ENCODE assay signal across 21 mouse cellular contexts in the genomic region with DNA sequence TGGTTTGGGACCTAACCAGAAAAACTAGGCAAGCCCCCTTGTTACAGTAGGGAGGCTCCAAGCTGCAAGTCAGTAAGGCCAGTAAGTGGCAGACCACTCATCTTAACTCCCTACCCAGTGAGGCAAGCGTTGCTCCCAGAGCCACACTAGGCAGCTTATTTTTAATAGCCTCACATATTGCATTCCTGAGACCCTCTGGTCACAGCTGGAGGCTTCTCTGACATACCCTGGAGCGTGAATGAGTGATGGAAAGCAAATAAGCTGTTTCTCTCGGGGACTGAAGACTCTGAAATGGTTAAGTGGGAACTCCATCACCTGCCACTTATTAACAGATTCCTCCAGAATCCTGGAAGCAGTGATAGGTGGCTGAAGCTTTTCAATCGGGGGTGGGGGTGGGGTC. TPM values are rescaled to one million over a fixed set of nuclear protein-coding genes. Genes with fewer than 3 reads are reported as not detected.
DNase-seq lines count a peak whose midpoint lies in the region; ATAC-seq lines count a peak whose summit lies in the region.
"Had no signal": no experiment of that assay in that cellular context is flagged by ENCODE, and none has a peak within 500 bp of the region (broad histone marks: within the 10 kb centered on the region; RNA-seq: fewer than 3 reads in every experiment).

No protein-coding gene starts in this region.

- H3K4me1 ChIP-seq in neural tube, embryonic 11.5 days (ENCODE audit: control insufficient read depth, insufficient read depth, low read length), result no peaks in the 10 kb centered on the region; the same call in 1 of the 2 replicates

- 32% methylated on average over 4 of the region's 4 CpGs for WGBS in neural tube, embryonic 11.5 days

- H3K27ac ChIP-seq in neural tube, embryonic 11.5 days (ENCODE audit: low read depth, low read length), result no peak overlapping the region
- H3K27ac ChIP-seq: embryonic facial prominence, embryonic 12.5 days; heart, embryonic 15.5 days; kidney, embryonic 15.5 days; limb, embryonic 15.5 days; stomach, embryonic 15.5 days had no signal

- no peak overlapping the region for H3K4me3 ChIP-seq in neural tube, embryonic 11.5 days (ENCODE audit: low read depth, low read length)
- H3K4me3 ChIP-seq: embryonic facial prominence, embryonic 12.5 days; erythroblast, embryonic 14.5 days; heart, embryonic 15.5 days; kidney, embryonic 15.5 days; limb, embryonic 15.5 days; stomach, embryonic 15.5 days had no signal

- DNase-seq in heart, adult 11 months, result peak; percentile 82
- DNase-seq in heart, adult 8-10 months (ENCODE audit: low spot score), result no peak
- peak; percentile 26 for DNase-seq in neural tube, embryonic 11.5 days (ENCODE audit: low spot score)
- DNase-seq in neural tube, embryonic 10.5 days (ENCODE audit: extremely low spot score, low spot score), result no peak
- DNase-seq in mesoderm, embryonic 11.5 days (ENCODE audit: low read depth, low spot score), result peak; percentile 49
- no peak for DNase-seq in frontal cortex, postnatal 14 days (ENCODE audit: low spot score in 2 of 2)
- DNase-seq: adrenal gland, postnatal 36 days; B cell, adult 2 months; cerebellum, adult 2 months; cerebellum, postnatal 36 days; heart, postnatal 4 days; lung, postnatal 10 days; thymus, adult 18-20 months had no signal

- H3K36me3 ChIP-seq in neural tube, embryonic 11.5 days (ENCODE audit: control insufficient read depth, insufficient read depth, low read length), result no peaks in the 10 kb centered on the region
- H3K36me3 ChIP-seq: embryonic facial prominence, embryonic 12.5 days; heart, embryonic 15.5 days; kidney, embryonic 15.5 days; limb, embryonic 15.5 days; stomach, embryonic 15.5 days had no signal

- H3K4me2 ChIP-seq in neural tube, embryonic 11.5 days (ENCODE audit: low read depth), result no peak overlapping the region
- H3K4me2 ChIP-seq: embryonic facial prominence, embryonic 12.5 days; heart, embryonic 15.5 days; kidney, embryonic 15.5 days; limb, embryonic 15.5 days; stomach, embryonic 15.5 days had no signal

- no peaks in the 10 kb centered on the region for H3K9me3 ChIP-seq in neural tube, embryonic 11.5 days (ENCODE audit: control insufficient read depth, low read length)
- H3K9me3 ChIP-seq: embryonic facial prominence, embryonic 12.5 days; heart, embryonic 15.5 days; kidney, embryonic 15.5 days; limb, embryonic 15.5 days; stomach, embryonic 15.5 days had no signal

- no peak overlapping the region for H3K9ac ChIP-seq in neural tube, embryonic 11.5 days (ENCODE audit: low read length)
- H3K9ac ChIP-seq: embryonic facial prominence, embryonic 12.5 days; heart, embryonic 15.5 days; kidney, embryonic 15.5 days; limb, embryonic 15.5 days; stomach, embryonic 15.5 days had no signal

- H3K27me3 ChIP-seq in neural tube, embryonic 11.5 days (ENCODE audit: control insufficient read depth, insufficient read depth, low read length), result no peaks in the 10 kb centered on the region
- H3K27me3 ChIP-seq: embryonic facial prominence, embryonic 12.5 days; heart, embryonic 15.5 days; kidney, embryonic 15.5 days; limb, embryonic 15.5 days; stomach, embryonic 15.5 days had no signal

- ATAC-seq in neural tube, embryonic 11.5 days (ENCODE audit: insufficient read depth, low FRiP score, low TSS enrichment), result no peak
- no peak for ATAC-seq in cerebellum, adult (ENCODE audit: insufficient number of reproducible peaks, low FRiP score, low TSS enrichment)
- ATAC-seq: intestine, embryonic 16.5 days had no signal

RNA-seq across cellular contexts. Expression of gene Dcp1a, which starts 53.5 kb away (rescaled TPM):
- total RNA-seq in heart, adult 8-10 months (2022), result 10 to 100 TPM in 2 of 4 experiments, 1 to 10 TPM in 2; 9.0 to 11.3 (median 10.5) TPM
- polyA plus RNA-seq in neural tube, embryonic 11.5 days (2014; fragmentation: Nextera tagmentation; extraction: Ambion mirVana), result 34.9 and 35.0 TPM in 2 replicates

Comparison
In these comparisons a context has a peak if more than half of its experiments do, and no peak if none do; other contexts are left out.
1. DNase-seq: peak in heart, adult 11 months (single experiment), neural tube, embryonic 11.5 days (single experiment) and mesoderm, embryonic 11.5 days (single experiment); none in heart, adult 8-10 months (single experiment), neural tube, embryonic 10.5 days (single experiment) and frontal cortex, postnatal 14 days (0 of 2).